Mouse (Mus musculus) kidney, adult 8-10 months (tissue): ENCODE data around the gene Glt1d1.

ENCODE experiments used
- DNase-seq, 2 experiments: peaks; one replicate each; pipeline ENCODE4 v3.0.0; 2022

Glt1d1 gene

GRCm38 (mm10) chr5:127633188-127633587 is 1.1 kb downstream of the Glt1d1 start:
- DNase-seq: peak; percentile 50 to 60

DNA sequence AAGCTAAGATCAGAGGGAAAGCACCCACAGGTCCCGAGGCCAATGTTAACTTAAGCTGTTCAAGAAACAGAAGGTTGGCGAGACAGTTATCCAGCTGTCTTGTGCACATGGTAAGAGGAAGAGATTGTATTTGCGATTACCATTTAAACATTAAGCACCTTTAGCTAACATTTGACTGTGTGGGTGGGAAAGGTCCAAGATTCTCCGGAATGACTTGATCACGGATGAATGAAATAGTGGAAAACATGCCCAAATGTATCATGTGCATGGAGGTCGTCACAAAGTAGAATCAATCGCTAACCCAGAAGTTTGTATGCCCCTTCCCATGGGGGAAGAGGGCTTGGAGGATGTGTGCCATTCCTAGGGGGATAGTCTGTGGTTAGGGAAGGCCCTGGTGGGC is 1.6 kb downstream of the Glt1d1 start:
- peak; percentile 40 to 56 for DNase-seq

DNA sequence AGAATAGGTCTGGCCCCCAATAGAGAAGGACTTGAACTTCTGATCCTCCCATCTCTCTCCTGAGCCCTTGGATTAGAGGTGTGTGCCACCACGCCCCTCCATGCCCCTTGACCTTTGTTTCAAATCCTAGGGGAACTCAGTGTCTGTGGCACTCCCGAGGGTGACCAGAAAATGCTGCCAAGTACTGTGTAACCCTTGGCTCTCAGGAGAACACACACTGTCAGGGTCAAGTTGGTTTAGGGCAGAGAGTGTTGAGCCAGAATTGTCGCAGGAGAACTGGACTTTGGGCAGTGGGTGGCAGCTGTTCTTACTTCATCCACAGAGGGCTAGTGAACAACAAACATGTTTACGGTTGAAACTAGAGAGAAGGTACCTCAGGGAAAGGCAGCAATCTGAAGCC is 5.6 kb downstream of the Glt1d1 start:
- peak; percentile 73 to 79 for DNase-seq

DNA sequence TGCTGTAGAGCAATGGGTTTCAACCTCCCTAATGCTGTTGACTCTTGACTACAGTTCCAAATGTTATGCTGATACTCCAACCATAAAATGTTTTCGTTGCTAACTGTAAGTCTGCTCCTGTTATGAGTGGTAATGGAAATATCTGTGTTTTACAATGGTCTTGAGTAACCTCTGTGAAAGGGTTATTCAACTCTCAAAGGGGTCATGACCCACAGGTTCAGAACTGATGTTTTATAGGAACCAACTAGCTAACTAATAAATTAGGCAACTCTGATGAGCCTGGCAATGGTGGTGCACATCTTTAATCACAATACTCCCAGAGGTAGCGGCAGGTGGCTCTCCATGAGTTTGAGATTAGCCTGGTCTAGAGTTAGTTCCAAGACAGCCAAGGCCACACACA is 6.1 kb downstream of the Glt1d1 start:
- DNase-seq: no peak

DNA sequence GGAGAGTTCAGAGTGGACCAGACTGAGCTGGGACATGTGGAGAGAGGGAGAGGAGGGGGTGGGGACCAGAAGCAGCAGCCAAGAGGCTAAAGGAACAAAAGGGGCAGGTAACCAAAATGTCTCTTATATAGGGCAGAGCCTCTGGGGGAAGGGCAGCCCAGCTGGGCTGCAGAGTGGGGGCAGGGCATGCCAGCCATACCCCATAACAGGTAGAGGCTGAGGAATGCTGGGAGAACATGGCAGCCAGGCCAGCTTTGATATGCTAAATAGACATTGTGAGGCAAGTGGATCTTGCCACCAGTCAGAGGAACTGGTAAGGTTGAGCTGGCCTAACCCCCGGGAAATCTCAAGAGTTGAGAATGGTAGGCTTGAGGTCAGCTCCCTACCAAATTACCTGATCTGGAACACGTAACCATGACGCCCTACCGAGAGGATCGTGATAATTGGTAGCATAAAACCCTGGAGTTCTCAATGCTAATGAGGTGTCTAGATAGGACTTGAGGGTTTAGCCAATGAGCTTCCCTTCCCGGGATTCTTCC is 7.1 kb downstream of the Glt1d1 start:
- no peak for DNase-seq

DNA sequence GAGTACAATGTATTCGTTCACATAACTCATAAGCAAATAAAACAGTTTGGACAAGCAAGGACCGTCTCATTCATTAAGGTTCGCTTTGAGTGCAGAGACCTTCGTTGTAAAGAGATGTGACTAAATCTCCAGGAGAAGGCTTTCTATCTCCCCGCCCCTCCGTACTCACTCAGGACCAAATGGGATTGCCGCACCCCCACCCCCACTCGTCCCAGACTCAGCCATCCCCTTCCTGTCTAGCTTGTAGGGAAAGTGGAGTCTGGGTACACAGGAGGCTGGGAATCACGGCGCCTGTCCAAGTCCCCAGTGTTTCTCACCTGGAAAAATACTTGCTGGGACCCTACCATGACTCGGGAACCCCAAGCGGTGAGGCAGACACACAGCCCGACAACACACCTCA is 7.6 kb downstream of the Glt1d1 start:
- no peak for DNase-seq

DNA sequence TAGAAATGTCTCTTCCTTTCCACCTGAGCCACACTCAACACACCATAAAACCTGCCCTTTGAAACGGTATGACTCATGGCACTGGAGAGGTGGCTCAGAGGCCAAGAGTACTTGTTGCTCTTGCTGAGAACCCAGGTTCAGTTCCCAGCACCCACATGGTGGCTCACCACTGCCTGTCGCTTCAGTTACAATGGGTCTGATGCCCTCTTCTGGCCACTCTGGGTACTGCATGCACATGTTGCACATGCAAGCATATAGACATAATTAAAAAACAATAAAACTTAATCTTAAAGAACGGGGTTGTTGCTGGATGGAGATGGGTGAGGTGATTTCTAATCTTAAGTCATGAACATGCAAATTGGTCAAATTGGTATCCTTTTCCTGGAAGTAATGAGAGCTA is 8.3 kb downstream of the Glt1d1 start:
- DNase-seq: no peak

DNA sequence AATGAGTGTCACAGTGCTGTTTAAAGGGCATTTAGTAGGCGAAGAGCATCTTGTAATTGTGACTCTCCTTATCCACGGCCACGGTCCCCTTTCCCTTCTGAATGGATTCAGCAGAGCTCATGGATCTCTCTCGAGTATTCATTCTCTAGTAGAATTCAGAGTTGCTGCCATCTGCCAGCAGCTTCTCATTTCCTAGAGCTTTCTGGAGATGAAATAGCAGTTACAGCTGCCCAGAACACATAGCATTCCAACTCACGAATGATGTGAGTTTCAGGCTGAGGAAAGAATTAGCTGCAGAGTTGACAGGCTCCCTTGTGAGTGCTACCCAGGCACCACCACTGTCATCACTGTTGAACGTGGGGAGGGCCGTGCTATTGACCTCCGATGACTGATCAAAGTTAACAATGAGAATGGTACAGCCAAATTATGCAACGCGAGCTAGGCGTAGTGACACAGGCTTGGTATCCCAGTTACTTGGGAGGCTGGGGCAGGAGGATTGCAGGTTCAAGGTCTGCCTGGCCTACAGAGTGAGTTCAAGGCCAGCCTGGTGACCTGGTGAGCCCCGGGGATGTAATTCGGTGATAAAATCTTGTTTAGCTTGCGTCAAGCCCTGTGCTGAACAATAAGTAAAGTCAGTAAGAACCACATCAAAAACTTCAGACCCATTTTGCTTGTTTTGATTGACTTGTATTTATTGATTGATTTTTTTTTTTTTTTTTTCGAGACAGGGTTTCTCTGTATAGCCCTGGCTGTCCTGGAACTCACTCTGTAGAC is 9.3 kb downstream of the Glt1d1 start:
- no peak for DNase-seq

DNA sequence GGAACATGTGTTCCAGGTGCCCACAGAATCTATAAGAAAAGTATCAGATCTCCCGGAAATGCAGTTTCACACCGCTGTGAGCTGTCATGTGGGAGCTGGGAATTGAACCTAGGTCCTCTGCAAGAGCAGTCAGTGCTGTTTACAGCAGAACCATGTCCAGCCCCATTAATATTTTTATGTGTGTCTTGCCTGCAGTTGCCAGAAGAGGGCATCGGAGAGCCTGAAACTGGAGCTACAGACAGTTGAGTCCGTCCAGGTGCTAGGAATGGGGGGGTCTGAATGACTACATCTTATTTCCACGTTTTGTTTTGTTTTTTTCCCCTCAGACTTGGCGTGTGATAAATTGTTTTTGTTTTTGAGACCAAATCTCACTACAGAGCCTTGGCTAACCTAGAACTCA is 16.0 kb downstream of the Glt1d1 start:
- peak; percentile 29 to 49 for DNase-seq

GRCm38 (mm10) chr5:127649077-127649476 is 17.0 kb downstream of the Glt1d1 start:
- peak in 1 of 2 experiments; percentile 49 for DNase-seq

DNA sequence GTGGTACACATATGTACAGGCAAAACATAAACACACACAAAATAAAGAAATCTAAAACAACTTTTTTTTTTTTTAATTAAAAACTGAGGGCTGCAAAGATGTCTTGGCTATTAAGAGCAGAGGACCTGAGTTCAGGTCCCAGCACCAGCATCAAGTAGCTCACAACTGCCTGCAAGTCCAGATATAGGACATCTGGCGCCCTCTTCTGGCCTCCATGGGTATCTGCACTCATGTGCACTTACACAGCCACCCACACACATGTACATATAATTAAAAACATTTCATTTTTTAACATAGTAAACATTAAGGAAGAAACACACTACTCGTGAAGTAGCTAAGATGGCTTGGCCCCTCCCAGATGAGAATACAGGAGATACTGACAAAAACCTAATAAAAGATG is 26.2 kb downstream of the Glt1d1 start:
- no peak for DNase-seq

DNA sequence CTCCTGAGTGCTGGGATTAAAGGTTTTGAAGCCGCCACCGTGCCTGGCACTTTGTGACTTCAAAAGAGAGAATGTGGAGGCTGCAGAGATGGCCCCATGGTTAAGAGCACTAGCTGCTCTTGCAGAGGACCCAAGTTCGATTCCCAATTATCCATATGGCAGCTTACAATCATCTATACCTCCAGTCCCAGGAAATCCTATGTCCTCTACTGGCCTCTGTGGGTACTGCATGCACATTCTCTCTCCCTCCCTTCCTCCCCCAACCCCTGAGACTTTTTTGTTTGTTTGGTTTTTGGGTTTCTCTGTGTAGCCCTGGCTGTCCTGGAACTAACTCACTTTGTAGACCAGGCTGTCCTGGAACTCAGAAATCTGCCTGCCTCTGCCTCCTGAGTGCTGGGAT is 27.2 kb downstream of the Glt1d1 start:
- no peak for DNase-seq

DNA sequence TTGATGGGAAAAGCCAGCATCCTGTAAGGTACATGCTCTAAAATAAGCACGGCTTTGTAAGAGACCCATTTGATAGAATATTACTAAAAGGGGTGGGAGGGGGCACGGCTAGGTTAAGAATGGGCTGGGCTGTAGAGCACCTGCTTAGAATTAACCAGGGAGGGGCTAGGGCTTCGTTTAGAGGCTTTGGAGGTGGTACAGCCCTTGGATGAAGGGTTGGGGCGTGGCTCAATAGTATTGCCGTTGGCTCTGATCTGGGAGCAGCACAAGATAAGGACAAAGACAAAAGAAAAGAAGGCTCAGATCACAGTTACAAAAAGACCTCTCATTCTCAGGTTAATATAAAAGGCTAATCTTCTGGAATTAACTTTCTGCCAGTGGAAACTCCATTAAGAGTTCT is 28.2 kb downstream of the Glt1d1 start:
- DNase-seq: no peak

DNA sequence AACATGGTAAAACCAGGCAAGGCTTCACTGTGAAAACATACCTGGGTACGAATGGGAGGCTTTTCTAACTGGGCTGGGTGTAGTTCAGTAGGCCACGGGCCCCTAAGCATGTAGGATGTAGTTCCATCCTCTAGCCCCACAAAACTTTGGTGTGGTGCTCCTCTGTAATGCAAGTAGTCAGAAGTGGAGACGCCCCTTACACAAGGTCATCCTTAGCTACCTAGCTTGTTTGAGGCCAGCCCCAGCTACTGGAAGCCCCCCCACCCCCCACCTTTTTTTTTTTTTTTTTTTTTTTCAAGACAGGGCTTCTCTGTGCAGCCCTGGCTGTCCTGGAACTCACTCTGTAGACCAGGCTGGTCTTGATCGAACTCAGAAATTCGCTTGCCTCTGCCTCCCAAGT is 28.9 kb downstream of the Glt1d1 start:
- DNase-seq: no peak

DNA sequence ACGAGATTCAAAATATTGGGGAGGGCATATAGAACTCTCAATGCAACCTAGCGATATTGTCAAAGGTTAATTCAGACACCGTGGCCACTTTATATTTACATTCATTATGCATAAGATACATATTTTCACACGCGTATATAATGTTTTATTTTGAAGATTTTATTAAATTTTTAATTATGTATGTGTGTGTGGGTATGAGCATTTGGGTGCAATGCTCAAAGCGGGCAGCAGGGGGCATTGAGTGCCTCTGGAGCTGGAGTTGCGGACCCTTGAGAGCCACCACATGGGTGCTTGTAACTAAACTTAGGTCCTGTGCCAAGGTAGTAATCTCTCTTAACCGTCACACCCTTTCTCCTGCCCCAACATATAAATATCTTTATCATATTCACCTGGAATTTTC is 41.9 kb downstream of the Glt1d1 start:
- no peak for DNase-seq

GRCm38 (mm10) chr5:127677561-127677960 is 45.5 kb downstream of the Glt1d1 start:
- DNase-seq: no peak

- DNase-seq: no peak
These were observed 46.4 kb downstream of the Glt1d1 start for GRCm38 (mm10) chr5:127678501-127678900.

GRCm38 (mm10) chr5:127688568-127689170 is 56.6 kb downstream of the Glt1d1 start:
- no peak for DNase-seq

- DNase-seq: no peak
These were observed 59.0 kb downstream of the Glt1d1 start for GRCm38 (mm10) chr5:127691085-127691484.

GRCm38 (mm10) chr5:127691581-127691980 is 59.5 kb downstream of the Glt1d1 start:
- DNase-seq: no peak

GRCm38 (mm10) chr5:127695898-127696297 is 63.8 kb downstream of the Glt1d1 start:
- no peak for DNase-seq

GRCm38 (mm10) chr5:127696602-127697001 is 64.5 kb downstream of the Glt1d1 start:
- no peak for DNase-seq

GRCm38 (mm10) chr5:127698525-127698924 is 66.5 kb downstream of the Glt1d1 start:
- DNase-seq: no peak

DNA sequence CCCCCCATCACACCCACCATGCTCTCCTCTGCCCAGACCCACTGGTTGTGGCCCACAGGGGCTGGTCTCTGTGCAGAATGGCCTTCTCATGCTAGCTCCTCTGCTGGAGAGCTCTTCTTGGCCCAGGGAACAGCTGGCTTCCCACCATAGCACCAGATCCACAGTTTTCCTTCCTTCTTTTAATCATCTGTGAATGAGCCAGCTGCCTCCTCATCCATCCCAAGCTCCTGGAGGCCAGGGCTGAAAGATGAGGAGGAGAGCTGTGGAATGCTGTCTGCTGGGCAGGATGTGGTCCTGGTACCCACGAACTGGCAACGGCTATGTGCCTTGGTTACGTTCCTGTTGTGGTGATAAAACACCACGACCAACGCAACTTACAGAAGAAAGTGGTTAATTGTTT is 67.6 kb downstream of the Glt1d1 start:
- no peak for DNase-seq

DNA sequence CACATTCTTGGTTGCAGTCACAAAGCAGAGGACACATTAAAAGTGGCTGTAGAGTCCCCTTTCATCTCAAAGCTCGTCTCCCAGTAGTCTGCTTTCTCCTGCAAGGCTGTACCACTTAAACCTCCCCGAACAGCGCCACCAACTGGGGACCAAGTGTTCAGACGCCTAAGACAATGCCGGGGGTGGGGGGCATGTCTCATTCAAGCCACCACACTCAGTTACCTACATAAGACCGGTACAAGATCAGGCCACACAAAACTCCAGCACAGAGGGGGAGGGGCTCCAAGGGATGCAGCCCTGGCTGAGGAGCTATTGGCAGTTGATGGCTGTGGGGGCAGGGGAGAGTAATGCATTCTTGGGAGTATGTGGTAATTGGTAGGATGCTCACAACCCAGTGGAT is 68.1 kb downstream of the Glt1d1 start:
- no peak for DNase-seq
